ENCODE assay signal across 19 mouse cellular contexts in genomic region chr17:26635951-26636350, GRCm38 (mm10).
"Had no signal": no experiment of that assay in that cellular context is flagged by ENCODE, and none has a peak within 500 bp of the region (broad histone marks: within the 10 kb centered on the region; RNA-seq: fewer than 3 reads in every experiment).

No protein-coding gene starts in this region.

- DNase-seq: lung, adult 18-20 months; lung, embryonic 14.5 days; lung, postnatal 10 days; lung, postnatal 4 days; midbrain, embryonic 14.5 days; retina, postnatal 1 day; right cerebral cortex, adult 18-20 months; right cerebral cortex, postnatal 25 days; right cerebral cortex, postnatal 4 days; spleen, adult 18-20 months; thymus, adult 18-20 months; thymus, postnatal 14 days; thymus, postnatal 36 days had no signal

- ATAC-seq: midbrain, embryonic 16.5 days had no signal

- H3K4me3 ChIP-seq: midbrain, embryonic 10.5 days; midbrain, embryonic 12.5 days; myocyte; neural tube, embryonic 13.5 days; neural tube, embryonic 15.5 days had no signal

- H3K9me3 ChIP-seq: midbrain, embryonic 10.5 days; midbrain, embryonic 12.5 days; neural tube, embryonic 13.5 days; neural tube, embryonic 15.5 days had no signal

- H3K27me3 ChIP-seq: midbrain, embryonic 12.5 days; neural tube, embryonic 13.5 days; neural tube, embryonic 15.5 days had no signal

- H3K4me2 ChIP-seq: lung, embryonic 14.5 days; midbrain, embryonic 12.5 days; neural tube, embryonic 13.5 days; neural tube, embryonic 15.5 days had no signal

- H3K27ac ChIP-seq: midbrain, embryonic 10.5 days; midbrain, embryonic 12.5 days; neural tube, embryonic 13.5 days; neural tube, embryonic 15.5 days had no signal

- H3K9ac ChIP-seq: lung, embryonic 14.5 days; midbrain, embryonic 12.5 days; neural tube, embryonic 13.5 days; neural tube, embryonic 15.5 days had no signal

- H3K4me1 ChIP-seq: midbrain, embryonic 10.5 days; midbrain, embryonic 12.5 days; neural tube, embryonic 13.5 days; neural tube, embryonic 15.5 days had no signal
